Mouse (Mus musculus): ENCODE results near the gene Gm20503. TPM values are rescaled to one million over a fixed set of nuclear protein-coding genes. Genes with fewer than 3 reads are reported as not detected.
A peak's percentile ranks its signal among the peaks of the same experiment; 100 is the strongest.

Gm20503 gene
- polyA plus RNA-seq, 1 experiment from 2014 or later = 10.9 TPM

DNA sequence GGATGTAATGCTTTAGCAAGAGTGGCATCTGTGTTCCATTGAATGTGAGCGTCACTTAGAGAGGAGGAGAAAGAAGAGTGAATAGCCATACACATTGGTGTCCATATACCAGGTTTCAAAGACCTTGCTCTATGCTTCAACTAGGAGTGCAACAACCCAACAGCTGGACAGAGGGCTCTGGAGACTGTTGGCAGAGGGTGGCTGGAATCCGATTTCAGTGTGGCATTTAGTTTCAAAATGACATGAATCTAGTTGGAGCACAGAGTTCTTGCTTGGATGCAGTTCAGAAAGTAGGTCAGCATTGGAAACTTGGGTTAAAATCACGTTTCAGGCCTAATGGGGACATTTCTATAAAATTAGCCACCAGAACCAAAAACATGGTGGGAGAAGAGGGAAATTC is 12.2 kb downstream of the Gm20503 start:
- no peak for DNase-seq (ENCODE audit: low spot score)
- H3K36me3 ChIP-seq = peaks cover 20% of the 10 kb centered on the region
- H3K4me3 ChIP-seq = no peak overlapping the region
- H3K27me3 ChIP-seq (ENCODE audit: low read depth, poor library complexity, severe bottlenecking) = 0 out of 2 replicates have a peak, but pooled peaks cover 1% of the 10 kb centered on the region
- H3K9me3 ChIP-seq (replicated peaks) = no peaks in the 10 kb centered on the region
- no peaks in the 10 kb centered on the region for H3K4me1 ChIP-seq
- 92% methylated on average over 3 of the region's 3 CpGs for WGBS
- no peak overlapping the region for H3K27ac ChIP-seq (replicated peaks)

GRCm38 (mm10) chr4:59016922-59017321 is 13.9 kb downstream of the Gm20503 start:
- Histone ChIP-seq H3K9me3 (replicated peaks) (no peaks in the 10 kb centered on the region), H3K4me3 (no peak overlapping the region), H3K36me3 (peaks cover 31% of the 10 kb centered on the region), H3K4me1 (no peaks in the 10 kb centered on the region), H3K27me3 (ENCODE audit: low read depth, poor library complexity, severe bottlenecking) (no peaks in the 10 kb centered on the region), H3K27ac (replicated peaks) (no peak overlapping the region)
- 90% methylated on average over 2 of the region's 2 CpGs for WGBS
- no peak for DNase-seq (ENCODE audit: low spot score)

GRCm38 (mm10) chr4:59034325-59034917 is 31.4 kb downstream of the Gm20503 start:
- H3K4me3 ChIP-seq = peak overlapping the region; percentile 83
- 80% methylated on average over 10 of the region's 10 CpGs for WGBS
- peaks cover 7% of the 10 kb centered on the region for H3K9me3 ChIP-seq (replicated peaks)
- H3K27me3 ChIP-seq (ENCODE audit: low read depth, poor library complexity, severe bottlenecking) = peaks cover 10% of the 10 kb centered on the region; the same call in 1 of the 2 replicates
- peaks cover 13% of the 10 kb centered on the region; the same call in 1 of the 2 replicates for H3K4me1 ChIP-seq
- no peak for DNase-seq (ENCODE audit: low spot score)
- no peaks in the 10 kb centered on the region for H3K36me3 ChIP-seq
- H3K27ac ChIP-seq (replicated peaks) = peak overlapping the region; percentile 89

DNA sequence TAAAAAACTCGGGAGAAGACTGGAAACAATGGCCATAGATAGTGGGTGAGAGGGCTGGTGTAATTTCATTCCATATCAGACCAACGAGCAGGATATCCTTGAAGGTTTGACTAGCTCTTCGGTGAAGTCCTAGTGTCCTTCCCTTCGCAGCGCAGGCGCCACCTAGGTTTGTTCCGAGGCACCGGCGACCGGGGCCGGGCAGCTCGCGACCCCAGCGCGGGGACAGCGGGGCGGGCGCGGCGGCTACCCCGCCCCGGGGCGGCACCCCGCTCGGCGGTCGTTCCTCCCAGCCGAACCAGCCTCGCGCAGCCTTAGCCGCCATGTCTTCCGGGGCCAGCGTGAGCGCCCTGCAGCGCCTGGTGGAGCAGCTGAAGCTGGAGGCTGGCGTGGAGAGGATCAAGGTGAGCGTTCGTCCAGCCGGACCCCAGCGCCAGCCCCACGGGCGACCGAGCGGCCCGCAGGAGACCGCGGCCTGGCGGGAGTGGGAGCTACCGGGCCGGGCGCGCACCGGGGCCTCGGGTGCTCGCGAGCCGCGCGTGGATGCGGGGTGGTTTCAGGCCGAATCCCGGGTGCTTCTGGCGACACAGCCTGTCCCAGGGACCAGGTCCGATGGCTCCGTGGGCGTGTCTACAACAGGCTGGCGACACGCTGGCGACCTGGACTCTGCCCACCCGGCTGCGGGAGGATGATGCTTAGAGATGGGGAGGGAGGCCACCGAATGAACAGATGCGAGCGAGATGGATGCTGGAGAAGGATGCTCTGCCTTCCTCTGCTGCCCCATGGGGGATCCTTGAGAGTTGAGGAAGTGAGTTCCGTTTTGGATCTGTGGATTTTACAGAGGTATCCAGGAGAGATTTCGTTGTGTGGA is 32.1 kb downstream of the Gm20503 start, which contains the start of gene Gng10:
Gene Gng10 (plus strand): TSS at position 171 of the 868 bp plus-strand sequence.
- WGBS = 11% methylated on average over 76 of the region's 76 CpGs
- peak; percentile 73 for DNase-seq (ENCODE audit: low spot score)
- H3K36me3 ChIP-seq = no peaks in the 10 kb centered on the region

GRCm38 (mm10) chr4:59035786-59036350 is 32.9 kb downstream of the Gm20503 start:
- no peaks in the 10 kb centered on the region for H3K36me3 ChIP-seq
- 59% methylated on average over 18 of the region's 18 CpGs for WGBS
- H3K27ac ChIP-seq (replicated peaks) = peak overlapping the region; percentile 89
- H3K4me1 ChIP-seq = peaks cover 13% of the 10 kb centered on the region; the same call in 1 of the 2 replicates
- peaks cover 10% of the 10 kb centered on the region; the same call in 1 of the 2 replicates for H3K27me3 ChIP-seq (ENCODE audit: low read depth, poor library complexity, severe bottlenecking)
- H3K9me3 ChIP-seq (replicated peaks) = peaks cover 7% of the 10 kb centered on the region
- H3K4me3 ChIP-seq = peak overlapping the region; percentile 83
- DNase-seq (ENCODE audit: low spot score) = no peak

More for the DNA sequence above, 32.1 kb downstream of the Gm20503 start, which contains the start of gene Gng10:
- H3K27me3 ChIP-seq (ENCODE audit: low read depth, poor library complexity, severe bottlenecking) = peaks cover 10% of the 10 kb centered on the region; the same call in 1 of the 2 replicates
- peak within 1 kb of the TSS; percentile 89 for H3K27ac ChIP-seq (replicated peaks)
- H3K4me3 ChIP-seq = peak within 1 kb of the TSS; percentile 83
- peaks cover 13% of the 10 kb centered on the region; the same call in 1 of the 2 replicates for H3K4me1 ChIP-seq
- peaks cover 7% of the 10 kb centered on the region for H3K9me3 ChIP-seq (replicated peaks)

- DNase-seq (ENCODE audit: low spot score) = peak; percentile 79
- no peaks in the 10 kb centered on the region for H3K36me3 ChIP-seq
- H3K9me3 ChIP-seq (replicated peaks) = peaks cover 7% of the 10 kb centered on the region
- H3K4me1 ChIP-seq = peaks cover 13% of the 10 kb centered on the region; the same call in 1 of the 2 replicates
- no peak overlapping the region for H3K27ac ChIP-seq (replicated peaks)
- no peak overlapping the region for H3K4me3 ChIP-seq
- 48% methylated on average over 13 of the region's 13 CpGs for WGBS
- H3K27me3 ChIP-seq (ENCODE audit: low read depth, poor library complexity, severe bottlenecking) = peaks cover 10% of the 10 kb centered on the region; the same call in 1 of the 2 replicates
These were observed 33.6 kb downstream of the Gm20503 start for GRCm38 (mm10) chr4:59036490-59037127.

DNA sequence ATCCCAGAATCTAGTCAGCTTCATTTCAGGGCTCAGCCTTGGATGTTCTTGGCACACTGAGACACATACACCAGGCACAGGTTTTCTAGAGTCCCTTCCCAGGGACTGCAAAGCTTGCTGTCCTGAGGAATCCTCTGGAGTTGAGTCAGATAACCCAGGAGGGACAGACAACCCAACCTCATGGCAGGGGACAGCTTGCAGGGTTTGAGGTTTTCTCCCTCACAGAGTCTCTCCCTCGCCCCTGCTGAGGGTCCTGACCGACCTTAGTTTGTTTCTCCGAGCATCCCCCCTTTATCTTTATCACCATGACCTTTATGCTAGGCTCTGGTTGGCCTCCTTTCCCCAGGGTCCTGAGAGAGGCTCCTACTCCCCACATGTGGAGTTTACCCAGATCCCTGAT is 34.5 kb downstream of the Gm20503 start:
- peaks cover 10% of the 10 kb centered on the region; the same call in 1 of the 2 replicates for H3K27me3 ChIP-seq (ENCODE audit: low read depth, poor library complexity, severe bottlenecking)
- no peaks in the 10 kb centered on the region for H3K36me3 ChIP-seq
- no peak for DNase-seq (ENCODE audit: low spot score)
- no peak overlapping the region for H3K27ac ChIP-seq (replicated peaks)
- peaks cover 13% of the 10 kb centered on the region; the same call in 1 of the 2 replicates for H3K4me1 ChIP-seq
- no peak overlapping the region for H3K4me3 ChIP-seq
- WGBS = 88% methylated on average over 3 of the region's 3 CpGs
- H3K9me3 ChIP-seq (replicated peaks) = peaks cover 7% of the 10 kb centered on the region

DNA sequence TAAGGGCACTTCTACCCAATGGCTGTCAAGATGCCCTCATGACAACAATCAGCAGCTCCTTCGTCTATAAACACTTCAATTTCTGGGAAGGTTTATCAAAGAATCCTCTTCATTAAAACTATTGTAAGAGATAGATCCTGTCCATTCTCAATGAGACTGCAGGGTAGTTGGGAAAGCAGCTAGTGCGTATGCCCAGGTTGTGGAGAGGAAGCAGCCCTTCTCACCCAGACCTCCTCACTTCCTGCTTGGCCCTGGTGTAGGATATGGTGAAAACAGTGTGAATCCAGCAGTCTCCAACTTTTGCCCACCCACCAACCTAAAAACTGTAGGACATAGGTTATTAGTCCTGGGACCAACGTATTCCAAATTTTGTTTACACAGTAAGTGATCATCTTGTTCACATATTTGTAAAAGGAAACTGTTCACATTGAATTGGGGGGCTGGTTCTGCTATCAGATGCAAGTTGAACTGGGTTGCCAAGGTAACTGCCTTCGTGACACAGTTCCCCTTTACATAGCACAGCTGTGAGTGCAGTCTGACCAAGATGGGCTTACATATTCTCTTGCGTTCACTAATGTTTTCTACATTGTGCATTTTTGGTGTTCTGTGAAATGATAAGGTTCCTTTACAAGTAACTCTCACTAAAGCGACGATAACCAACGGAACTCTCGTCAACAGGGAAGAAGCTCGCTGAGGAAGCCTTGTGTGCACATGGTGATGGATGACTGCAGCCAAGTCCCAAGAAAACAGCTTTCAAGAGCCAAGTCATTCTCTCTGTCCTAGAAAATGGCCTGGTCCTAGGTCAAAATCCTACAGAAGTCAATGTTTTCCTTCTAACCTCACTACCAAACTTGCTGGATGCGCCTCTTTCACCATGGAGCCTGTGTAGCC is 37.6 kb downstream of the Gm20503 start:
- Histone ChIP-seq H3K9me3 (replicated peaks) (no peaks in the 10 kb centered on the region), H3K4me1 (peaks cover 9% of the 10 kb centered on the region; the same call in 1 of the 2 replicates), H3K36me3 (no peaks in the 10 kb centered on the region), H3K27ac (replicated peaks) (no peak overlapping the region), H3K4me3 (no peak overlapping the region), H3K27me3 (ENCODE audit: low read depth, poor library complexity, severe bottlenecking) (0 out of 2 replicates have a peak, but pooled peaks cover 8% of the 10 kb centered on the region)
- no peak for DNase-seq (ENCODE audit: low spot score)
- WGBS = 91% methylated on average over 11 of the region's 11 CpGs

GRCm38 (mm10) chr4:59043074-59043473 is 40.1 kb downstream of the Gm20503 start:
- H3K27ac ChIP-seq (replicated peaks) = no peak overlapping the region
- H3K27me3 ChIP-seq (ENCODE audit: low read depth, poor library complexity, severe bottlenecking) = no peaks in the 10 kb centered on the region
- H3K36me3 ChIP-seq = no peaks in the 10 kb centered on the region
- WGBS = 94% methylated on average over 5 of the region's 5 CpGs
- H3K4me3 ChIP-seq = no peak overlapping the region
- peaks cover 7% of the 10 kb centered on the region; the same call in 1 of the 2 replicates for H3K4me1 ChIP-seq
- DNase-seq (ENCODE audit: low spot score) = no peak
- no peaks in the 10 kb centered on the region for H3K9me3 ChIP-seq (replicated peaks)

GRCm38 (mm10) chr4:59043891-59044290 is 40.9 kb downstream of the Gm20503 start:
- no peaks in the 10 kb centered on the region for H3K9me3 ChIP-seq (replicated peaks)
- no peaks in the 10 kb centered on the region for H3K27me3 ChIP-seq (ENCODE audit: low read depth, poor library complexity, severe bottlenecking)
- H3K4me1 ChIP-seq = peaks cover 7% of the 10 kb centered on the region; the same call in 1 of the 2 replicates
- no peak overlapping the region for H3K27ac ChIP-seq (replicated peaks)
- DNase-seq (ENCODE audit: low spot score) = no peak
- 94% methylated on average over 6 of the region's 6 CpGs for WGBS
- no peaks in the 10 kb centered on the region for H3K36me3 ChIP-seq
- H3K4me3 ChIP-seq = no peak overlapping the region

- DNase-seq (ENCODE audit: low spot score) = no peak
- WGBS = 27% methylated on average over 3 of the region's 3 CpGs
- Histone ChIP-seq H3K27ac (replicated peaks) (no peak overlapping the region), H3K4me1 (peaks cover 7% of the 10 kb centered on the region; the same call in 1 of the 2 replicates), H3K36me3 (no peaks in the 10 kb centered on the region), H3K27me3 (ENCODE audit: low read depth, poor library complexity, severe bottlenecking) (no peaks in the 10 kb centered on the region), H3K9me3 (replicated peaks) (no peaks in the 10 kb centered on the region), H3K4me3 (no peak overlapping the region)
These were observed 44.2 kb downstream of the Gm20503 start for GRCm38 (mm10) chr4:59047222-59047621.

All from midbrain, embryonic 10.5 days (tissue).